Mouse (Mus musculus): ENCODE data around the gene Lrrc58.

- TF ChIP-seq MAX (IDR thresholded peaks at IDR 0.05) (no peak), CTCF (IDR thresholded peaks at IDR 0.05; ENCODE audit: control insufficient read depth, insufficient read depth, insufficient read length) (no peak), CEBPB (IDR thresholded peaks at IDR 0.05; ENCODE audit: low read depth) (no peak), USF1 (IDR thresholded peaks at IDR 0.05; ENCODE audit: low read depth) (no peak), MYOG (IDR thresholded peaks at IDR 0.05; ENCODE audit: control insufficient read depth, extremely low read depth, insufficient read length) (no peak), FOSL1 (IDR thresholded peaks at IDR 0.05; ENCODE audit: insufficient read depth, low read length, poor library complexity, severe bottlenecking) (no peak), MYOD1 (IDR thresholded peaks at IDR 0.05; ENCODE audit: control insufficient read depth, insufficient read length, low read depth) (no peak)
Measured at GRCm38 (mm10) chr16:37877406-37877805, 9.2 kb downstream of the Lrrc58 start.

Measured in C2C12 (cell line).